Mouse (Mus musculus) midbrain, embryonic 16.5 days (tissue): ENCODE data around the gene Mapkapk5. TPM values are rescaled to one million over a fixed set of nuclear protein-coding genes. Genes with fewer than 3 reads are reported as not detected.
"Not testable (repeated sequence)": the region's sequence is repeated elsewhere in the genome, so short reads cannot be mapped to it uniquely, and the experiment has no call there.

Source experiments
- ATAC-seq: fragments of 200-750 bp; cut with Nextera tagmentation; 2 replicates; pipeline ENCODE4 v1.8.0; 2017; ENCODE audit warnings: moderate TSS enrichment
- H3K27ac ChIP-seq: fragments of 300-500 bp; sonication (generic); 2 replicates; pipeline ENCODE4 v1.5.1; 2014; ENCODE audit warnings: mild to moderate bottlenecking, low read length, mixed read lengths
- H3K27me3 ChIP-seq: fragments of 300-500 bp; sonication (generic); 2 replicates; pipeline ENCODE4 v1.6.1; 2014; ENCODE audit warnings: low read depth, low read length, mixed read lengths; ENCODE audit not compliant: control insufficient read depth, insufficient read depth
- H3K36me3 ChIP-seq: fragments of 300-500 bp; sonication (generic); 2 replicates; pipeline ENCODE4 v1.6.1; 2014; ENCODE audit warnings: mild to moderate bottlenecking, low read length, moderate library complexity, mixed read lengths; ENCODE audit not compliant: control insufficient read depth, insufficient read depth
- H3K4me1 ChIP-seq: fragments of 300-500 bp; sonication (generic); 2 replicates; pipeline ENCODE4 v1.6.1; 2014; ENCODE audit warnings: mild to moderate bottlenecking, low read length, mixed read lengths; ENCODE audit not compliant: control insufficient read depth, insufficient read depth
- H3K4me2 ChIP-seq: fragments of 300-500 bp; sonication (generic); 2 replicates; pipeline ENCODE4 v1.6.1; 2014; ENCODE audit warnings: mild to moderate bottlenecking, low read length, mixed read lengths
- H3K4me3 ChIP-seq: fragments of 300-500 bp; sonication (generic); 2 replicates; pipeline ENCODE4 v1.5.1; 2014; ENCODE audit warnings: low read depth, mild to moderate bottlenecking, low read length, moderate library complexity, mixed read lengths
- H3K9ac ChIP-seq: fragments of 300-500 bp; sonication (generic); 2 replicates; pipeline ENCODE4 v1.6.1; 2014; ENCODE audit warnings: low read depth, low read length, mixed read lengths
- H3K9me3 ChIP-seq: fragments of 300-500 bp; sonication (generic); replicated peaks from 2 replicates; pipeline ENCODE4 v1.6.1; 2014; ENCODE audit warnings: mild to moderate bottlenecking, low read length, mixed read lengths; ENCODE audit not compliant: control insufficient read depth, poor library complexity, severe bottlenecking
- WGBS: fragments of 180-500 bp; shearing (Covaris S2); extraction: QIAGEN DNeasy Blood & Tissue Kit; methylation state at CpG from one replicate; pipeline ENCODE4 v1.1.7; 2014; 5-methylcytosine and 5-hydroxymethylcytosine counted together
- polyA plus RNA-seq: library from polyadenylated mRNA; unstranded; fragments of >200 nt; fragmentation: Nextera tagmentation; extraction: Ambion mirVana; gene quantifications from 2 replicates; pipeline ENCODE4 v1.2.1, GENCODE M21; 2015

The Mapkapk5 gene
- polyA plus RNA-seq, 1 experiment from 2014 or later: 58.8 TPM

DNA sequence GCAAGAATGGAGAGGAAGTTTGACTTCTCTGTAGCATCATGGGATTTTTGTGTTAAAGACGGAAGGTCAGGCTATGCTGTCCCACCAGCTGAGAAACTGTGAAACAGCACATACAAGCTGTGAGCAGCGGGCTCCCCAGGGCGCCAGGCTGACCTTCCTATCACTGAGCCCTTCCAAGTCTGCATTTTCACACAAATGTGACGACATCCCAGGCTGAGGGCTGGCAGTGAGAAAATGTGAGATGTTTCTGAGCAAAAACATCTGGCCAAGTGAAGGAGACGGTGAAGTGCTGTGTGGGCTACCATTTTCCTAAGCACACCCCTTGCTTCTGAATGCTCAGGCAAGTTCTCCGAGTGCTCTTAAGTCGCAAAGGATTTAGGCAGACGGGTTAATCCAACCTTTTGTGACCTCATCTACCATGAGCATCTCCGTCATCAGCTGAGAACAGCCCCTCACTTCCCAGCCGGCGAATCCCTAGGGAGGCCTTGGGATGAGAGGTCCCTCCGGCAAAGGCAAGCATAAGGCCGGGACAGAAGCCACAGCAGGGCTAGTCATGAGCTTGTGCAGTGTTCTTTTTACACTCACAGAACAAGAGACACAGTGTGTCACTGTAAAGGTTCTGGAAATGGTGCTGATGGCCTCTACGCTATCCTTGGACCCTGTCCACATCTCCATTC is 19.8 kb downstream of the Mapkapk5 start:
- Histone ChIP-seq H3K4me1 (no peaks in the 10 kb centered on the region), H3K4me2 (no peak overlapping the region), H3K9me3 (no peaks in the 10 kb centered on the region), H3K9ac (no peak overlapping the region), H3K36me3 (peaks cover 50% of the 10 kb centered on the region), H3K4me3 (no peak overlapping the region), H3K27ac (no peak overlapping the region), H3K27me3 (no peaks in the 10 kb centered on the region)
- ATAC-seq: no peak
- 84% methylated on average over 14 of the region's 14 CpGs for WGBS

DNA sequence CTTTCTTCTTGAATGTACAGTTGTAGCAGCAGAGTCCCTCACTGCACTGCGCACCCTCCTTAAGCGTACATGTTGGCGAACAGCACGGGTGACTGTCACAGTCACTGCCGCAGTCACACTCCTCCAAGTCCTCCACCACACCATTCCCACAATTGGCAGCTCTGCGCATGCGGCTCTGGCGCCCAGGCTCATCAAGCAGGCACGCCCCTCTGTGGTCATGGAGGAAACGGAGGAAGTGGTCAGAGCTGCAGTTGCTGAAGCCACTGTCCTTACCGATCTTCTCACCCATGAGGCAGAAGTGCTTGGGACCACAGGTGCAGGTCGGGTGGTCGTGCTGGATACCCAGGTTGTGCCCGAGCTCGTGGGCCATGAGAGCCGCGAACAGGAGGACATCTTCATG is 25.9 kb downstream of the Mapkapk5 start:
- not testable (repeated sequence) for H3K9ac ChIP-seq, H3K4me3 ChIP-seq, H3K27ac ChIP-seq, H3K9me3 ChIP-seq, H3K27me3 ChIP-seq, H3K4me1 ChIP-seq, H3K4me2 ChIP-seq, ATAC-seq
- peaks cover 12% of the 10 kb centered on the region for H3K36me3 ChIP-seq
- 96% methylated on average over 10 of the region's 17 CpGs for WGBS

DNA sequence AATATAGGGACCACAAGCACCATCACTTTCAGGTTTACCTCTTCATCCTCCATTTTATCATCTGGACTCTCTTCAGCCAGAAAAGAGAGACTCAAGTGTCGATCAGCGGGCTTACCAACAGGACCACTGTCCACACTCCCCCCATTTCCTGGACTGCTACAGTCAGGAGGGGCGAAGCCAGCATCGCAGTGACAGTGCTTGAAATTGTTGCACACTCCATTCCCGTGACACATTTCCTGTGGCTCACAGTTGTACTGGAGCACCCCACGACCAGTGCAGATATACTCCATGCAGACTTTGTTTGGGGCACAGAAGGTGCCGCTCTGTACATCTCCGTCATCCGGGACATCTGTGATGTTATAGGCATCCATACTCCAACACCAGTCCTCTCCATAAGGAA is 26.7 kb downstream of the Mapkapk5 start:
- Histone ChIP-seq H3K9ac (no peak overlapping the region), H3K36me3 (peaks cover 5% of the 10 kb centered on the region), H3K27ac (no peak overlapping the region), H3K9me3 (no peaks in the 10 kb centered on the region), H3K4me2 (no peak overlapping the region), H3K4me3 (no peak overlapping the region), H3K27me3 (no peaks in the 10 kb centered on the region), H3K4me1 (no peaks in the 10 kb centered on the region)
- ATAC-seq: no peak
- 94% methylated on average over 9 of the region's 9 CpGs for WGBS

DNA sequence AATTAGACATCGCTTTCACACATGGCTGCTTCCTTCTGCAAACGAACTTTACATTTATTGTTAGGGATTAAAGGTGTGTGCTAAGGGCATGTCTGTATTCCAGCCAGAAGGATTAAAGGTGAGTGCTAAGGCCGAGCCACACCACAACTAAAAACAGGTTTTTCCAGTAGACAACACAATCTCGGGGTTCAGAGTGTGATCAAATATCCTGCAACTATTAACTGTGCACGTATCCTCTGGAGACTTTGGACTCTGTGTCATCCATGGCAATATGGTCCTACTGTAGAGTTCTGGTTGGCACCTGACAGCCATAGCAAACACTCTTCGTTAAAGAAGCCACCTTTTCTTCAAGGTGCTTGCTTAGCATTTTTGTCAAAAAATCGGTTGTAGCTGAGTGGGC is 35.7 kb downstream of the Mapkapk5 start:
- Histone ChIP-seq H3K9me3 (no peaks in the 10 kb centered on the region), H3K27ac (no peak overlapping the region), H3K4me1 (no peaks in the 10 kb centered on the region), H3K4me2 (no peak overlapping the region), H3K36me3 (no peaks in the 10 kb centered on the region), H3K4me3 (no peak overlapping the region), H3K9ac (no peak overlapping the region), H3K27me3 (no peaks in the 10 kb centered on the region)
- 88% methylated on average over 7 of the region's 7 CpGs for WGBS
- no peak for ATAC-seq

DNA sequence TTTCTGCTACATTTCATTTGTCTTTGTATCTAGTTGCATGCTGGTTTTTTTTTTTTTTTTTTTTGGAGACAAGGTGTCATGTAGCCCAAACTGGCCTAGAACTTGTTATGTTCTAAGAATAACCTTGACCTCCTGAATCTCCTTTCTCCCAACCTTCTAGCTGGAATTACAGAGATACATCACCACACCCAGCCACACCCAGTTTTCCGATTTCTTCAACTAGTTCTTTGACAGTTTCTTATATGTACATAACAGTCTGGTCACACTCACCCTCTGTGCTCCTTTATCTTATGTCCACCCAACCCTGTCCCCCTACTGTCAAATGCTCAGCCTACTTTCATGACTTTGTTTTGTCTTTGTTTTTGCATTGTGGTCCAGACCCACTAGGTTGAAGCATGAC is 38.9 kb downstream of the Mapkapk5 start:
- no peaks in the 10 kb centered on the region for H3K27me3 ChIP-seq
- no peak for ATAC-seq
- H3K4me2 ChIP-seq: no peak overlapping the region
- 97% methylated on average over 1 of the region's 1 CpGs for WGBS
- no peak overlapping the region for H3K9ac ChIP-seq
- no peak overlapping the region for H3K4me3 ChIP-seq
- H3K36me3 ChIP-seq: no peaks in the 10 kb centered on the region
- H3K4me1 ChIP-seq: no peaks in the 10 kb centered on the region
- H3K9me3 ChIP-seq: no peaks in the 10 kb centered on the region
- H3K27ac ChIP-seq: no peak overlapping the region

DNA sequence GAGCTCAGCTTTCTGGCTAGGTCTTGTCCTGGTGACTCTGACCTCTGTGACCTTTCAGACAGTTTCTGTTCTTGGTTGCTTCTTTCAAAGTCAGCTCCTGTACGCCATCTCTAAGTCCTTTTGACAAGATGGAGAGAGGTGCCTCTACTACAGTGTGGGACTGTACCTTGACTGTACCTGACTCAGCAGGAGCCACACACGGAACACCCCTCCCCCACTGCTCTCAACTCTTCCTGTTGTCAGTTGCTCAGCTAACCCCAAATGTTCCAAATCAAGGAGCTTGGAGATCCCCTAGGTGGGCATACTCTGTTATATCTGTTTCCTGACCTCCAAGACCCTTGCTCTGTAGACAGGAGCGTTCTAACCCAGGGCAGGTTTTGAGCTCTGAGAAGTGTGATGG is 42.5 kb downstream of the Mapkapk5 start, which contains the start of gene Adam1b:
Gene Adam1b (minus strand): TSS at position 205 of the 400 bp plus-strand sequence.
- no peaks in the 10 kb centered on the region for H3K27me3 ChIP-seq
- H3K36me3 ChIP-seq: no peaks in the 10 kb centered on the region
- WGBS: 89% methylated on average over 3 of the region's 3 CpGs
- no peaks in the 10 kb centered on the region for H3K4me1 ChIP-seq
- H3K9me3 ChIP-seq: no peaks in the 10 kb centered on the region
- H3K9ac ChIP-seq: no peak within 1 kb of the TSS
- ATAC-seq: no peak
- no peak within 1 kb of the TSS for H3K4me2 ChIP-seq
- no peak within 1 kb of the TSS for H3K27ac ChIP-seq
- no peak within 1 kb of the TSS for H3K4me3 ChIP-seq

DNA sequence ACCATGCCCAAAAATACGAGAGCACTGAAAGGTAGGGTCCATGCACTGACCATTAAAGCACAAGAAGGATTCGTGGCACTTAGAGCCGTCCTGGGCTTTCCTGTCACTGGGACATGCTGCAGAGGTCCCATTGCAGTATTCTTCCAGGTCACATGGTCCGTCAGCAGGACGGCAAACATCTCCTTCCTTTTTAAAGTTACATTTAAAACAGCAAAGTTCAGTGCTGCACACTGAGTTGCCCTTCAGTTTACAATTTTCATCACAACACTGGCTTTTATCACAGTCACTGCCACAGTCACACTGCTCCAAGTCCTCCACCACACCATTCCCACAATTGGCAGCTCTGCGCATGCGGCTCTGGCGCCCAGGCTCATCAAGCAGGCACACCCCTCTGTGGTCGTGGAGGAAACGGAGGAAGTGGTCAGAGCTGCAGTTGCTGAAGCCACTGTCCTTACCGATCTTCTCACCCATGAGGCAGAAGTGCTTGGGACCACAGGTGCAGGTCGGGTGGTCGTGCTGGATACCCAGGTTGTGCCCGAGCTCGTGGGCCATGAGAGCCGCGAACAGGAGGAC is 44.2 kb downstream of the Mapkapk5 start:
- not testable (repeated sequence) for H3K27ac ChIP-seq, H3K9ac ChIP-seq, ATAC-seq, H3K9me3 ChIP-seq, H3K36me3 ChIP-seq, H3K4me3 ChIP-seq, H3K4me2 ChIP-seq, H3K4me1 ChIP-seq, H3K27me3 ChIP-seq
- WGBS: 77% methylated on average over 10 of the region's 17 CpGs

DNA sequence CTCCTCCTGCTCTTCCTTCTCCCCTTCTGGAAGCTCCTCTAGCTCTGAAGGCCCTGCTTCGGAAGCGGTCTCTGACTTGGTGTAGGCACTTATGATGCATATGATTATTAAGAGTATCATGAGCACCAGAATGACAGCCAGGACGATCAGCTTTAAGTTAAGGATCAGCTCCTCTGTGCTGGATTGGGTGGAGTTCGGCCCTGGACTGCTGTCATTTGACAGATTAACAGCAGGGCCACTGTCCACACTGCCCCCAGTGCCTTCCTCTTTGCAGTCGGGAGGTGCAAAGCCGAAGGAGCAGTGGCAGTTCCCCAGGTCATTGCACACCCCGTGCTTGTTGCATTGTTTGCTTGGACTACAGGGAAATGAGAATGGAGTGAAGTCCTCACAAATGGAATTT is 45.0 kb downstream of the Mapkapk5 start:
- no peak overlapping the region for H3K9ac ChIP-seq
- H3K4me3 ChIP-seq: no peak overlapping the region
- H3K36me3 ChIP-seq: no peaks in the 10 kb centered on the region
- 74% methylated on average over 7 of the region's 7 CpGs for WGBS
- no peaks in the 10 kb centered on the region for H3K4me1 ChIP-seq
- H3K27ac ChIP-seq: no peak overlapping the region
- H3K4me2 ChIP-seq: no peak overlapping the region
- H3K27me3 ChIP-seq: no peaks in the 10 kb centered on the region
- no peak for ATAC-seq
- H3K9me3 ChIP-seq: no peaks in the 10 kb centered on the region

DNA sequence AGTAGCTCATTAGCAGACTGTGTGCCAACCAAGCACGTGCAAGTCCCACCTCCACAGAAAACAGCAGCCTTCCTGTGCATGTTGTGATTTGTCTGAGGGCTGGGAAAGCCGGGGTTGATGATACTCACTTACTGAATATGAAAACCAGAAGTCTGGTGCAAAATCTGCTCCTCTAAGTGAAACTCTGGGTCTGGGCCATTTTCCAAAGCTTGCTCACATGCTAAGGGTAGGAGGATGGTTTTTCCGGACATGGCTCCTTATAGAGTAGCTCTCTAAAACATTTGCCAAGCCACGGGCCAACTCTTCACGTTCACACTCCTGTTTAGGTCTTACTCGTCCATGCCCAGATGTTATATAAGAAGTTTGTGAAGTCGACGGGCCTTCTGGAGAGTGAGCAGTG is 52.4 kb downstream of the Mapkapk5 start:
- Histone ChIP-seq H3K9ac (no peak overlapping the region), H3K27ac (no peak overlapping the region), H3K4me1 (no peaks in the 10 kb centered on the region), H3K36me3 (no peaks in the 10 kb centered on the region), H3K4me2 (no peak overlapping the region), H3K27me3 (no peaks in the 10 kb centered on the region), H3K9me3 (no peaks in the 10 kb centered on the region), H3K4me3 (no peak overlapping the region)
- 78% methylated on average over 8 of the region's 8 CpGs for WGBS
- ATAC-seq: no peak
